Mouse (Mus musculus): ENCODE results near the gene Phf11c.

- TF ChIP-seq EP300 (optimal IDR thresholded peaks at IDR 0.05) = no peak
- TF ChIP-seq CTCF (IDR thresholded peaks at IDR 0.05; ENCODE audit: low read depth) = no peak
These were observed 5.6 kb downstream of the Phf11c start for GRCm38 (mm10) chr14:59389532-59389931.

Data from stomach, postnatal 0 days (tissue).